Mouse (Mus musculus): ENCODE results near the gene Myh14.

DNA sequence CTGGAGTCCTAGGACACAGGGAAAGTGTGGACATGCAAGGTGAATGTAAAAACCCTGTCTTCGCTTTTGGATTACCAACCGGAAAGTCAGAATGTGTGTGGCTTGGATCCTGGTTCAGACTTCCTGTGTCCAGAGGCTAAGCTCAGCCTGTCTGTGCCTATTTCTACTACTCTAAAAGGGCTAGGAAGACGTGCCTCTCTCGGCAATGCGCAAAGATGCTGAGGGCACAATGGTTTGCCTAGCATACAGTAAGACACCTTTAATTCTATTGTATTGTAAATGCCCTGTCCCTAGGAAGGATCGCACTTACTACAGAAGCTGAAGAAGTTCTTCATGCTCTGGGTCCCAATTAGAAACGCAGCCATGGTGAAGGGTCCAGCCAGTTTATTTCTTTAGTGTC is 65.2 kb downstream of the Myh14 start:
- TF ChIP-seq HCFC1 (IDR thresholded peaks at IDR 0.05; ENCODE audit: borderline replicate concordance, insufficient read depth, low read length): no peak
- no peak for TF ChIP-seq ZNF384 (IDR thresholded peaks at IDR 0.05; ENCODE audit: low read depth, low read length)
- no peak for TF ChIP-seq ZC3H11A (IDR thresholded peaks at IDR 0.05; ENCODE audit: borderline replicate concordance, low read depth, low read length)
- no peak for TF ChIP-seq CHD2 (IDR thresholded peaks at IDR 0.05; ENCODE audit: low read depth, low read length)
- no peak for TF ChIP-seq MAFK (IDR thresholded peaks at IDR 0.05; ENCODE audit: insufficient read depth, low read depth, low read length)
